Mouse (Mus musculus) MEL (cell line): ENCODE results near the gene Csad. TPM values are rescaled to one million over a fixed set of nuclear protein-coding genes. Genes with fewer than 3 reads are reported as not detected.
A peak's percentile ranks its signal among the peaks of the same experiment; 100 is the strongest.

Experiments
- DNase-seq: peaks from one replicate; pipeline ENCODE4 v3.0.0; 2011; ENCODE audit warnings: low read depth, low spot score
- H3K27ac ChIP-seq: 2 replicates; pipeline ENCODE4 v1.5.1; 2012; ENCODE audit warnings: low read depth, mild to moderate bottlenecking, control low read depth, low read length, moderate library complexity; ENCODE audit not compliant: control insufficient read depth
- H3K27me3 ChIP-seq, 2 experiments: fragments of 150-350 bp in 1 of 2; sonication (generic) in 1 of 2; 2 replicates each; pipeline ENCODE4 v1.6.1; 2012; ENCODE audit warnings: low read length in 2 of 2, mild to moderate bottlenecking in 2 of 2, improper control_type of control experiment in 1 of 2, moderate library complexity in 1 of 2; ENCODE audit not compliant: insufficient read depth in 2 of 2, control insufficient read depth in 1 of 2
- H3K36me3 ChIP-seq, 2 experiments: 2 replicates each; pipeline ENCODE4 v1.6.1; 2012 to 2014; ENCODE audit warnings: low read length in 2 of 2, improper control_type of control experiment in 1 of 2, inconsistent platforms in 1 of 2, mild to moderate bottlenecking in 1 of 2; ENCODE audit not compliant: insufficient read depth in 2 of 2, control insufficient read depth in 1 of 2
- H3K4me1 ChIP-seq, 2 experiments: fragments of 150-350 bp in 1 of 2; sonication (generic) in 1 of 2; 2 replicates each; pipeline ENCODE4 v1.6.1; 2012; ENCODE audit warnings: low read length in 2 of 2, improper control_type of control experiment in 1 of 2, mild to moderate bottlenecking in 1 of 2; ENCODE audit not compliant: insufficient read depth in 2 of 2, control insufficient read depth in 1 of 2
- H3K4me3 ChIP-seq, 2 experiments: fragments of 150-350 bp in 1 of 2; sonication (generic) in 1 of 2; 2 replicates each; pipeline ENCODE4 v1.5.1; 2012; ENCODE audit warnings: low read depth in 2 of 2, low read length in 2 of 2, mild to moderate bottlenecking in 2 of 2, moderate library complexity in 2 of 2, control low read depth in 1 of 2, improper control_type of control experiment in 1 of 2; ENCODE audit not compliant: control insufficient read depth in 1 of 2, insufficient read depth in 1 of 2
- H3K79me2 ChIP-seq: 2 replicates; pipeline ENCODE4 v1.6.1; 2012; ENCODE audit warnings: mild to moderate bottlenecking, low read length, moderate library complexity; ENCODE audit not compliant: control insufficient read depth, poor library complexity, insufficient read depth
- H3K9ac ChIP-seq: 2 replicates; pipeline ENCODE4 v1.6.1; 2012; ENCODE audit warnings: low read depth, mild to moderate bottlenecking, control low read depth, low read length, moderate library complexity; ENCODE audit not compliant: control insufficient read depth, poor library complexity, severe bottlenecking
- H3K9me3 ChIP-seq: fragments of 150-350 bp; sonication (generic); replicated peaks from 2 replicates; pipeline ENCODE4 v1.6.1; 2012; ENCODE audit warnings: mild to moderate bottlenecking, low read length, improper control_type of control experiment, moderate library complexity; ENCODE audit not compliant: insufficient read depth
- CHD1 ChIP-seq: IDR thresholded peaks from 2 replicates; pipeline ENCODE4 v1.6.1; 2012; ENCODE audit warnings: low read depth, mild to moderate bottlenecking, inconsistent platforms, low read length, improper control_type of control experiment
- CHD2 ChIP-seq: IDR thresholded peaks from 2 replicates; pipeline ENCODE4 v1.6.1; 2011; ENCODE audit warnings: low read length, improper control_type of control experiment
- ETS1 ChIP-seq: IDR thresholded peaks from 2 replicates; pipeline ENCODE4 v1.6.1; 2012; ENCODE audit warnings: low read depth, mild to moderate bottlenecking, inconsistent platforms, low read length, improper control_type of control experiment, moderate library complexity
- MAX ChIP-seq: IDR thresholded peaks from 2 replicates; pipeline ENCODE4 v1.6.1; 2011; ENCODE audit warnings: low read length, improper control_type of control experiment
- MAZ ChIP-seq: IDR thresholded peaks from 2 replicates; pipeline ENCODE4 v1.6.1; 2012; ENCODE audit warnings: low read depth, mild to moderate bottlenecking, inconsistent platforms, low read length, improper control_type of control experiment
- MXI1 ChIP-seq: IDR thresholded peaks from 2 replicates; pipeline ENCODE4 v1.6.1; 2011; ENCODE audit warnings: mild to moderate bottlenecking, low read depth, low read length, improper control_type of control experiment
- RAD21 ChIP-seq: IDR thresholded peaks from 2 replicates; pipeline ENCODE4 v1.6.1; 2011; ENCODE audit warnings: mild to moderate bottlenecking, low read depth, low read length, improper control_type of control experiment
- RCOR1 ChIP-seq: IDR thresholded peaks from 2 replicates; pipeline ENCODE4 v1.6.1; 2012; ENCODE audit warnings: low read depth, mild to moderate bottlenecking, inconsistent platforms, low read length, improper control_type of control experiment
- ZC3H11A ChIP-seq: IDR thresholded peaks from 2 replicates; pipeline ENCODE4 v1.6.1; 2012; ENCODE audit warnings: low read depth, mild to moderate bottlenecking, inconsistent platforms, low read length, improper control_type of control experiment
- ZNF384 ChIP-seq: IDR thresholded peaks from 2 replicates; pipeline ENCODE4 v1.6.1; 2012; ENCODE audit warnings: low read depth, mild to moderate bottlenecking, inconsistent platforms, low read length, improper control_type of control experiment
- polyA plus RNA-seq, 2 experiments: library from polyadenylated mRNA; stranded (reverse) in 1 of 2; unstranded in 1 of 2; fragments of >175 nt in 1 of 2; fragments of >200 nt in 1 of 2; gene quantifications; 2 replicates each; pipeline versions ENCODE4 v1.2.1 to v1.2.4; 2012; ENCODE audit warnings: low replicate concordance in 2 of 2, low read depth in 1 of 2; ENCODE audit not compliant: insufficient read length in 2 of 2, insufficient read depth in 1 of 2, missing spikeins in 1 of 2
- total RNA-seq: library from RNA; depleted of rRNA; stranded (reverse); fragments of 300-350 nt; gene quantifications from 2 replicates; pipeline ENCODE4 v1.2.3, GENCODE M21; 2012

Gene Csad
- total and polyA plus RNA-seq, 3 experiments = 4.1 to 10.5 TPM; not detected in 1

- no peak for TF ChIP-seq ETS1
- no peak for TF ChIP-seq RAD21
- TF ChIP-seq, all 39 proteins: peak for 10
These were observed 41.6 kb upstream of the Csad start (continued) for GRCm38 (mm10) chr15:102245891-102246741.

DNA sequence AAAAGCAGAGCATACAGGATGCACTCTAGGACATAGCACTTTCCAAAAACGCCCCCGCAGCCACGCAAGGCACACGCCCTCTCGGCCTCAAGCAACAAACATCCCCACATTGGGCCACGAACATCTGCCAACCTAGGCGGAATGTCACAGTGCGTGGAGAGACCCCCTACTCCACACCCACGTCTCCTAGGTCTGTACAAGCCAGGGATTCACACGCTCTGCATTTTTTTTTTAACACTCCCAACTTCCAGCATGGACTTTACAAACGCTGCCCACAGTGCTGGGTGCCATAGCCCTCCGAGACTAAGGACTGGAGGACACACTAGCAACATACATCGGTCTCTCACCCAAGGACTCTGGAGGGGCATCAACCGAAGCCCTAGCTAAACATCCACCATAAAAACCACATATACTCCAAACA, 40.9 kb upstream of the Csad start:
- H3K27me3 ChIP-seq = peaks cover 12 to 21% of the 10 kb centered on the region in 2 experiments
- peak overlapping the region; percentile 67 to 79 for H3K4me3 ChIP-seq
- no peaks in the 10 kb centered on the region; the same call in 1 of the 2 replicates for H3K79me2 ChIP-seq
- DNase-seq = no peak
- no peak overlapping the region for H3K27ac ChIP-seq
- H3K4me1 ChIP-seq = peaks cover 5 to 28% of the 10 kb centered on the region in 2 experiments
- H3K9me3 ChIP-seq = no peaks in the 10 kb centered on the region
- peak overlapping the region; percentile 63 for H3K9ac ChIP-seq
- H3K36me3 ChIP-seq = peaks cover 0 to 7% of the 10 kb centered on the region in 2 experiments; a peak in 2 of 4 replicates
- TF ChIP-seq ZNF384 (peak; percentile 45), MXI1 (peak; percentile 64), ZC3H11A (no peak), RCOR1 (no peak), CHD1 (no peak), MAX (peak; percentile 56; the same call in 1 of the 2 replicates), CHD2 (no peak)

GRCm38 (mm10) chr15:102244306-102245191, 40.0 kb upstream of the Csad start:
- H3K9ac ChIP-seq = peak overlapping the region; percentile 6; the same call in 1 of the 2 replicates
- peaks cover 0 to 7% of the 10 kb centered on the region in 2 experiments; a peak in 2 of 4 replicates for H3K36me3 ChIP-seq
- H3K4me3 ChIP-seq = peak overlapping the region in 1 of 2 experiments; percentile 33; a peak in 3 of 4 replicates
- no peak overlapping the region for H3K27ac ChIP-seq
- no peak for TF ChIP-seq MAZ
- TF ChIP-seq ZNF384 = peak; percentile 89
- TF ChIP-seq, all 39 proteins: peak for 1
- no peaks in the 10 kb centered on the region for H3K9me3 ChIP-seq
- H3K27me3 ChIP-seq = peaks cover 12 to 19% of the 10 kb centered on the region in 2 experiments; a peak in 3 of 4 replicates
- DNase-seq = no peak
- H3K79me2 ChIP-seq = no peaks in the 10 kb centered on the region; the same call in 1 of the 2 replicates
- H3K4me1 ChIP-seq = peaks cover 5 to 28% of the 10 kb centered on the region in 2 experiments
